Mouse (Mus musculus) thymus, adult 2 months (tissue): Measurements from ENCODE around the gene Pde9a.

Source experiments
- CTCF ChIP-seq: fragments of 200-500 bp; IDR thresholded peaks from 2 replicates; pipeline ENCODE4 v1.5.1; 2012; ENCODE audit warnings: mild to moderate bottlenecking, control low read depth, low read length, moderate library complexity, borderline replicate concordance; ENCODE audit not compliant: control insufficient read depth, poor library complexity, insufficient read depth; ENCODE audit errors: extremely low read depth
- POLR2A ChIP-seq: fragments of 200-500 bp; IDR thresholded peaks from 2 replicates; pipeline ENCODE4 v1.6.1; 2012; ENCODE audit warnings: mild to moderate bottlenecking, low read length, control low read depth, moderate library complexity; ENCODE audit not compliant: control insufficient read depth, poor library complexity, insufficient read depth; ENCODE audit errors: extremely low read depth

GRCm38 (mm10) chr17:31445061-31445731, 59.2 kb downstream of the Pde9a start:
- TF ChIP-seq POLR2A, result no peak
- no peak for TF ChIP-seq CTCF
